Mouse (Mus musculus): ENCODE results near the gene Kcnc4. TPM values are rescaled to one million over a fixed set of nuclear protein-coding genes. Genes with fewer than 3 reads are reported as not detected.

Gene Kcnc4
- not detected in 2 replicates for polyA plus RNA-seq (2012; ENCODE audit: low replicate concordance)

GRCm38 (mm10) chr3:107459196-107459772, at the start of gene Kcnc4:
Kcnc4 (minus strand) TSS chr3:107459552.

Other genes starting within 250 kb of the Kcnc4 start
- gene Cym, start 237.8 kb downstream of the Kcnc4 start, polyA plus RNA-seq (2012; ENCODE audit: low replicate concordance), result not detected in 2 replicates
- not detected in 2 replicates for gene A630076J17Rik, start 228.9 kb downstream of the Kcnc4 start, polyA plus RNA-seq (2012; ENCODE audit: low replicate concordance)
- 0.10 TPM in 1 of 2 replicates, not detected in the other for gene Prok1, start 219.8 kb downstream of the Kcnc4 start, polyA plus RNA-seq (2012; ENCODE audit: low replicate concordance)
- gene Lamtor5, start 180.7 kb downstream of the Kcnc4 start, polyA plus RNA-seq (2012; ENCODE audit: low replicate concordance), result 6.4 and 7.3 TPM in 2 replicates
- 0.07 TPM in 1 of 2 replicates, not detected in the other for gene Slc16a4, start 168.3 kb downstream of the Kcnc4 start, polyA plus RNA-seq (2012; ENCODE audit: low replicate concordance)
- 5.4 and 8.2 TPM in 2 replicates for gene Rbm15, start 125.9 kb downstream of the Kcnc4 start, polyA plus RNA-seq (2012; ENCODE audit: low replicate concordance)
- 0.03 TPM in 1 of 2 replicates, not detected in the other for gene Slc6a17, start 58.5 kb upstream of the Kcnc4 start, polyA plus RNA-seq (2012; ENCODE audit: low replicate concordance)
- not detected in 2 replicates for gene Ubl4b, start 95.5 kb upstream of the Kcnc4 start, polyA plus RNA-seq (2012; ENCODE audit: low replicate concordance)
- gene Alx3, start 135.5 kb upstream of the Kcnc4 start, polyA plus RNA-seq (2012; ENCODE audit: low replicate concordance), result not detected in 2 replicates
- gene Gm10961, start 171.8 kb upstream of the Kcnc4 start, polyA plus RNA-seq (2012; ENCODE audit: low replicate concordance), result not detected in 2 replicates
- 9.7 and 10.5 TPM in 2 replicates for gene Strip1, start 172.1 kb upstream of the Kcnc4 start, polyA plus RNA-seq (2012; ENCODE audit: low replicate concordance)
- gene Ahcyl1, start 237.0 kb upstream of the Kcnc4 start, polyA plus RNA-seq (2012; ENCODE audit: low replicate concordance), result 7.8 and 12.6 TPM in 2 replicates